Mouse (Mus musculus) limb, embryonic 14.5 days (tissue): ENCODE measurements around the gene Pofut2. TPM values are rescaled to one million over a fixed set of nuclear protein-coding genes. Genes with fewer than 3 reads are reported as not detected.

ENCODE experiments used
- ATAC-seq: fragments of 200-750 bp; cut with Nextera tagmentation; 2 replicates; pipeline ENCODE4 v1.8.0; 2017; ENCODE audit warnings: low read depth, moderate number of reproducible peaks, moderate TSS enrichment; ENCODE audit not compliant: low FRiP score
- DNase-seq: peaks from one replicate; pipeline ENCODE4 v3.0.0-alpha.2; 2015; ENCODE audit warnings: low spot score
- H3K27ac ChIP-seq: fragments of 300-500 bp; sonication (generic); replicated peaks from 2 replicates; pipeline ENCODE4 v1.5.1; 2014; ENCODE audit warnings: low read depth, mild to moderate bottlenecking, low read length, moderate library complexity, mixed read lengths
- H3K27me3 ChIP-seq: fragments of 300-500 bp; sonication (generic); 2 replicates; pipeline ENCODE4 v1.6.1; 2014; ENCODE audit warnings: low read length, mixed read lengths; ENCODE audit not compliant: control insufficient read depth, insufficient read depth
- H3K36me3 ChIP-seq: fragments of 300-500 bp; sonication (generic); 2 replicates; pipeline ENCODE4 v1.6.1; 2014; ENCODE audit warnings: mild to moderate bottlenecking, low read length, moderate library complexity, mixed read lengths; ENCODE audit not compliant: control insufficient read depth, insufficient read depth
- H3K4me1 ChIP-seq: fragments of 300-500 bp; sonication (generic); 2 replicates; pipeline ENCODE4 v1.6.1; 2014; ENCODE audit warnings: antibody characterized with exemption, low read length, mixed read lengths; ENCODE audit not compliant: control insufficient read depth, insufficient read depth
- H3K4me2 ChIP-seq: fragments of 300-500 bp; sonication (generic); replicated peaks from 2 replicates; pipeline ENCODE4 v1.6.1; 2014; ENCODE audit warnings: low read depth, mild to moderate bottlenecking, low read length, moderate library complexity; ENCODE audit not compliant: severe bottlenecking
- H3K4me3 ChIP-seq: fragments of 300-500 bp; sonication (generic); replicated peaks from 2 replicates; pipeline ENCODE4 v1.5.1; 2014; ENCODE audit warnings: low read length
- H3K9ac ChIP-seq: fragments of 300-500 bp; sonication (generic); 2 replicates; pipeline ENCODE4 v1.6.1; 2014; ENCODE audit warnings: mild to moderate bottlenecking, low read depth, low read length, moderate library complexity; ENCODE audit not compliant: severe bottlenecking
- H3K9me3 ChIP-seq: fragments of 300-500 bp; sonication (generic); 2 replicates; pipeline ENCODE4 v1.6.1; 2016; ENCODE audit warnings: low read length; ENCODE audit not compliant: control insufficient read depth
- POLR2A ChIP-seq: fragments of 200-500 bp; IDR thresholded peaks from 2 replicates; pipeline ENCODE4 v1.8.0; 2012; ENCODE audit warnings: inconsistent platforms, mild to moderate bottlenecking, moderate library complexity, borderline replicate concordance; ENCODE audit not compliant: insufficient read depth, insufficient read length; ENCODE audit errors: extremely low read depth
- whole genome bisulfite sequencing: fragments of 180-500 bp; shearing (Covaris S2); extraction: QIAGEN DNeasy Blood & Tissue Kit; methylation state at CpG from one replicate; pipeline ENCODE4 v1.1.7; 2014; 5-methylcytosine and 5-hydroxymethylcytosine counted together
- polyA plus RNA-seq, 2 experiments: library from polyadenylated mRNA; depleted of rRNA in 1 of 2; stranded (reverse) in 1 of 2; unstranded in 1 of 2; fragments of >200 nt; fragmentation: Nextera tagmentation in 1 of 2; extraction: Ambion mirVana in 1 of 2; gene quantifications; 2 replicates each; pipeline versions ENCODE4 v1.2.1 to v1.2.3; 2012 to 2014

Pofut2 gene
- polyA plus RNA-seq, 2 experiments: 147 to 167 TPM

DNA sequence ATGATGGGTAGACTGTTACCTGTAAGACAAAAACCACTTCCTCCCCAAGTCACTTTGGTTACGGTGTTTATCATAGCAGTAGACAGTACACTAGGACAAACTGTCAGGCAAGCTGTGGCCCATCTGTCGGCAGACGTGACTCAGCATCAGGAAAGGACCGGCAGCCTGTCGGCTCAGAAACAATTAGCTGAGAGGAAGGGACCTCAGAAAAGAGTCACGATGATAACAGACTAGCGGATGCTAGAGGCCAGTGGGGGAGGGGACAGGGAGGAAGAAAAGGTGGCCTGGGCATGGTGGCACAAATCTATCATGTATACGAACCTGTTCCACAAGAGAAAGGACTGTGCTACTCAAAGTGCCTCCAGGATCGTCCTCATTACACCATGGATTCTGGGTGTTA is 33.6 kb upstream of the Pofut2 start:
- Histone ChIP-seq H3K27ac (no peak overlapping the region), H3K27me3 (no peaks in the 10 kb centered on the region), H3K4me3 (no peak overlapping the region), H3K9me3 (no peaks in the 10 kb centered on the region), H3K9ac (no peak overlapping the region), H3K4me2 (no peak overlapping the region), H3K36me3 (no peaks in the 10 kb centered on the region), H3K4me1 (0 out of 2 replicates have a peak, but pooled peaks cover 7% of the 10 kb centered on the region)
- no peak for DNase-seq
- no peak for TF ChIP-seq POLR2A
- WGBS: 62% methylated on average over 9 of the region's 9 CpGs
- no peak for ATAC-seq

- Histone ChIP-seq H3K36me3 (no peaks in the 10 kb centered on the region), H3K4me3 (no peak overlapping the region), H3K9ac (no peak overlapping the region), H3K4me2 (no peak overlapping the region), H3K27ac (no peak overlapping the region), H3K9me3 (no peaks in the 10 kb centered on the region), H3K4me1 (0 out of 2 replicates have a peak, but pooled peaks cover 7% of the 10 kb centered on the region), H3K27me3 (no peaks in the 10 kb centered on the region)
- ATAC-seq (no peak), DNase-seq (no peak)
- 91% methylated on average over 8 of the region's 8 CpGs for WGBS
- TF ChIP-seq POLR2A: no peak
Measured at GRCm38 (mm10) chr10:77225995-77226688, 32.9 kb upstream of the Pofut2 start.

DNA sequence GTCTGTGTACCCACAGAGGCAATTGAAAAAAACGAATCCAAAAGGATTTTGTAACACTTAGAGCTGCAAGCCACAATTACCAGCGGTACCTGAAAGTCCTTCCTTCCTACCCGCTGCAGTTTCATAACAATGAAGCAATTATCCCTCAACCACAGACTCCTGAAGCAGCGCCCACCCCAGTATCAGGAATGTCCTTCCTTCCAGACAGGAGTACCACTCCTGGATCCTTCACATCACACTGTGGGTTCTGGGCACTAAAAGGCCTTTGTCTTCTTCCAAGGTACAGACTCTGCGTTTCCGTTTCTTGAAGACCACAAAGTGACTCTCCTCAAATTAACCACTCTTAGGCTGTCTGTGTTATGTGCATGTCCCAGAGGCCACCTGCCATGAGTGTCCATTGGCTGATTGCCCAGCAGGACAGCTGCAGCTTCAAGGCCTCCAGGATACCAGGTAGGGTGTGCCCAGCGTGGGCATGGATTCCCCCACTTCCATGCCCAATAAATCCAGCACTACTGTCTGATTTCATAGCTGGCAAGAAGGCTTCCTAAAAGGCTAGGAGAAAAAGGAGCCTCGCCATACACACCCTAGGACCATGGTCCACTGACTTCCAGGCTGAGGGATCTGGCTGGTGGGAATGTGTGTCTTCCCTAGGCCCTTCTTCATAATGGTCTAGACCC is 32.2 kb upstream of the Pofut2 start:
- Histone ChIP-seq H3K4me2 (no peak overlapping the region), H3K9me3 (no peaks in the 10 kb centered on the region), H3K27ac (no peak overlapping the region), H3K4me1 (0 out of 2 replicates have a peak, but pooled peaks cover 7% of the 10 kb centered on the region), H3K36me3 (no peaks in the 10 kb centered on the region), H3K9ac (no peak overlapping the region), H3K4me3 (no peak overlapping the region), H3K27me3 (no peaks in the 10 kb centered on the region)
- ATAC-seq (no peak), DNase-seq (no peak)
- no peak for TF ChIP-seq POLR2A
- WGBS: 67% methylated on average over 8 of the region's 8 CpGs

DNA sequence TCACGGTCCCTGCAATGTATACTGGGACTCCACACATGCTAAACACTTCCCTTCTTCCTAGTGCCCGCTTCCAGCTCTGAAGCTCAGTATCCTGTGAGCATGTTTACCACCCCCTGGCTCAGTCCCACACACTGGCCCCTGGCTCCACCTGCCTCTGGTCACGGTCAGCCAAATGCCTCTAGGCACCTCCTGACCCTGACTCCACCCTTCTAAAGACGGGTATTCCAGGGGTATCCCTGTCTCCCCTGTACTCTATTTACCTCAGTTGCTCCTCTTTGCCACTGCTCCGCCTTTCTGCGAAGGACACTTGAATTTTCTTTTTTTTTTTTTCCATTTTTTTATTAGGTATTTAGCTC is 31.7 kb upstream of the Pofut2 start:
- no peaks in the 10 kb centered on the region for H3K36me3 ChIP-seq
- no peaks in the 10 kb centered on the region for H3K27me3 ChIP-seq
- DNase-seq: no peak
- 0 out of 2 replicates have a peak, but pooled peaks cover 7% of the 10 kb centered on the region for H3K4me1 ChIP-seq
- WGBS: 80% methylated on average over 6 of the region's 6 CpGs
- ATAC-seq: no peak
- no peaks in the 10 kb centered on the region for H3K9me3 ChIP-seq
- H3K4me2 ChIP-seq: no peak overlapping the region
- H3K27ac ChIP-seq: no peak overlapping the region
- no peak overlapping the region for H3K4me3 ChIP-seq
- no peak overlapping the region for H3K9ac ChIP-seq
- no peak for TF ChIP-seq POLR2A

GRCm38 (mm10) chr10:77229609-77230595 is 29.1 kb upstream of the Pofut2 start:
- Histone ChIP-seq H3K4me2 (no peak overlapping the region), H3K27ac (no peak overlapping the region), H3K4me1 (0 out of 2 replicates have a peak, but pooled peaks cover 7% of the 10 kb centered on the region), H3K36me3 (no peaks in the 10 kb centered on the region), H3K9ac (no peak overlapping the region), H3K4me3 (no peak overlapping the region), H3K9me3 (no peaks in the 10 kb centered on the region), H3K27me3 (no peaks in the 10 kb centered on the region)
- WGBS: 78% methylated on average over 13 of the region's 13 CpGs
- ATAC-seq: peak; percentile 26; the same call in 1 of the 2 replicates
- DNase-seq: peak; percentile 27
- no peak for TF ChIP-seq POLR2A
